Mouse (Mus musculus): ENCODE results near the gene Glcci1. TPM values are rescaled to one million over a fixed set of nuclear protein-coding genes. Genes with fewer than 3 reads are reported as not detected.
A peak's percentile ranks its signal among the peaks of the same experiment; 100 is the strongest.
"Not testable (repeated sequence)": the region's sequence is repeated elsewhere in the genome, so short reads cannot be mapped to it uniquely, and the experiment has no call there.

The Glcci1 gene
- polyA plus RNA-seq, 1 experiment from 2014 or later, result 28.2 TPM

DNA sequence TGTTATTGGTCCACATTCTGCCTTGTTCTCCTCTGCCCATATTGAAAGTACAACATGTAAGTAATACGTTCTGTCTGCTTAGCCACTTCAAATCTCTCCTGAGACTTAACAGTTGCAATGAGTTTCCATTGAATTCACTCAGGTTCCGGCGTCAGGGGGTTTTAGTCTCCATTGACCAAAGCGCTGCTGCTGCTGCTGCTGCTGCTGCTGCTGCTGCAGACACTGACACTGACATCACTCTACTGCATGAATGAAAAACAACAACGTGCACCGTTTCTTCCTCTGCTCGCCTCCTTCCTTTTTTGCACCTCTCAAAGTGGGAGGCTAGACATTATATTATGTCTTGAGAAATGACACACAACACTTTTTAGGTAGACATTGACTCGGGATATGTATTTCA lies 3.0 kb downstream of the Glcci1 start:
- Histone ChIP-seq H3K9ac (replicated peaks) (peak overlapping the region; percentile 100), H3K4me2 (peak overlapping the region; percentile 72), H3K4me1 (replicated peaks) (peaks cover 23% of the 10 kb centered on the region), H3K9me3 (no peaks in the 10 kb centered on the region), H3K27me3 (no peaks in the 10 kb centered on the region), H3K27ac (0 out of 2 replicates have a peak overlapping the region, but pooled peaks have one; percentile 4), H3K4me3 (replicated peaks) (peak overlapping the region; percentile 100), H3K36me3 (no peaks in the 10 kb centered on the region)
- 43% methylated on average over 8 of the region's 8 CpGs for WGBS
- ATAC-seq (ENCODE audit: insufficient number of reproducible peaks, insufficient read depth, low FRiP score, low TSS enrichment, low read depth), result no peak

- 88% methylated on average over 3 of the region's 3 CpGs for WGBS
These were observed 10.3 kb downstream of the Glcci1 start for GRCm38 (mm10) chr6:8519687-8520086.

GRCm38 (mm10) chr6:8521231-8521630 lies 11.8 kb downstream of the Glcci1 start:
- H3K27ac ChIP-seq, result no peak overlapping the region
- no peaks in the 10 kb centered on the region for H3K9me3 ChIP-seq
- WGBS, result 97% methylated on average over 4 of the region's 4 CpGs
- ATAC-seq (ENCODE audit: insufficient number of reproducible peaks, insufficient read depth, low FRiP score, low TSS enrichment, low read depth), result no peak
- no peak overlapping the region for H3K4me3 ChIP-seq (replicated peaks)
- no peaks in the 10 kb centered on the region for H3K36me3 ChIP-seq
- no peak overlapping the region for H3K9ac ChIP-seq (replicated peaks)
- H3K27me3 ChIP-seq, result no peaks in the 10 kb centered on the region
- 0 out of 2 replicates have a peak, but pooled peaks cover under 1% of the 10 kb centered on the region for H3K4me1 ChIP-seq (replicated peaks)
- H3K4me2 ChIP-seq, result no peak overlapping the region

More at GRCm38 (mm10) chr6:8519687-8520086, 10.3 kb downstream of the Glcci1 start:
- H3K36me3 ChIP-seq, result no peaks in the 10 kb centered on the region
- H3K27me3 ChIP-seq, result no peaks in the 10 kb centered on the region
- no peak overlapping the region for H3K4me2 ChIP-seq
- ATAC-seq (ENCODE audit: insufficient number of reproducible peaks, insufficient read depth, low FRiP score, low TSS enrichment, low read depth), result no peak
- no peaks in the 10 kb centered on the region for H3K9me3 ChIP-seq
- no peak overlapping the region for H3K4me3 ChIP-seq (replicated peaks)
- H3K9ac ChIP-seq (replicated peaks), result no peak overlapping the region
- H3K27ac ChIP-seq, result no peak overlapping the region
- 0 out of 2 replicates have a peak, but pooled peaks cover 7% of the 10 kb centered on the region for H3K4me1 ChIP-seq (replicated peaks)

DNA sequence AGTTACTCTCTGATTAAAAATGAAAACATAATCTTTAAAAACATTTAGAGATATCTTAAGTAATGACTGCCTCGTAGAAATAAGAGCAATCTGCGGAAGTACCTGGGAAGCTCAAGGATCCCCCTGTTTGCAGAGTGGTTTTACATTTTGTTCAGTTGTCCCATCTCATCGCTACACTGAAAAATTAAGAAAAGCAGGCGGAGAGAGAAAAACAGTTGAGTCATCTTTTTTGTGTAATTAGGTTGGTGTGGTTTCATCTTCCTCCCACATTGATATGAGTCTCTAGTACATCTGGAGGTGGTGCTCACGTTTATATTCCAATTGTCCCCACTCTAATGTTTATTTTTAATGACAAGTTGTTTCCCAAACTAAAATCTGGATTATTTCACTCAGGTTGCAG lies 15.3 kb downstream of the Glcci1 start:
- H3K4me3 ChIP-seq (replicated peaks), result no peak overlapping the region
- no peaks in the 10 kb centered on the region for H3K27me3 ChIP-seq
- no peak overlapping the region for H3K9ac ChIP-seq (replicated peaks)
- ATAC-seq (ENCODE audit: insufficient number of reproducible peaks, insufficient read depth, low FRiP score, low TSS enrichment, low read depth), result no peak
- no peak overlapping the region for H3K27ac ChIP-seq
- no peaks in the 10 kb centered on the region for H3K36me3 ChIP-seq
- 93% methylated on average over 5 of the region's 5 CpGs for WGBS
- no peak overlapping the region for H3K4me2 ChIP-seq
- H3K4me1 ChIP-seq (replicated peaks), result no peaks in the 10 kb centered on the region
- H3K9me3 ChIP-seq, result no peaks in the 10 kb centered on the region

DNA sequence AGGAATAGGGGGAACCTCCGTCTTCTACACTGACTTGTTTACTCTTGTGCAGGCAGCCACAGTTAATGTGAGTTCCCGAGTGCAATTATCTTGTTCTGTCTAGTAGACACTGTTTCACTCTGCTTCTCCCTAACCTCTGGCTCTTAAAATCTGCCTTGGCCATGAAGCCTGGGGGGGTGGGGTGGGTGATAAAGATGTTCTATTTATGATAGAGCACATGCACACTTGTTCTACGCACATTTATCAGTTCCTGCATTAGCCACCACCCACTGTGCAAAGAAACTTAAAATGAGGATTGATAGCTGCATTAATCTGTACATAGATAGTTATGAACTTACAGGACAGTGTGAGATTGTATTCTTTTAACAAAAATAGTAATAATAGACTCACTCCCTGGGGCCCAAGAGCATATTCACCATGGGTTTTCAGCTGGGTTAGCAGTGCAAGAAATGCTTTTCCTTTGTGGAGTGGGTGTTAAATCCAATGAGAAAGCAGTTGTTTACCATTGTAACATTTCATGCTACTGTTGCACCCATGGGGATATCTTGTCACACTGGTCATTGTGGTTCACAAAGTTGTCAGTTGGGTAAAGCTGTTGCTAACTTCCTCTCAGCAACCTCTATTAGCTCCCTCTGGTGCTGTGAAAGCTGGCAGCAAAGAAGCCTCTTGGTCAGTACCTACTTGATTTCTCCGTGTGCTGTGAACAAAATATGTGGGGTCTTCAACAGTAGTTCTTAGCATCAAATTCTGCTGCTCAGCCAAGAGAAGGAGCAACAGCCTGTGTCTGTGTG lies 21.9 kb downstream of the Glcci1 start:
- Histone ChIP-seq H3K4me2 (no peak overlapping the region), H3K9me3 (no peaks in the 10 kb centered on the region), H3K27ac (no peak overlapping the region), H3K36me3 (0 out of 2 replicates have a peak, but pooled peaks cover 5% of the 10 kb centered on the region), H3K27me3 (no peaks in the 10 kb centered on the region), H3K4me1 (replicated peaks) (no peaks in the 10 kb centered on the region), H3K9ac (replicated peaks) (no peak overlapping the region), H3K4me3 (replicated peaks) (no peak overlapping the region)
- WGBS, result 85% methylated on average over 4 of the region's 4 CpGs
- no peak for ATAC-seq (ENCODE audit: insufficient number of reproducible peaks, insufficient read depth, low FRiP score, low TSS enrichment, low read depth)

- Histone ChIP-seq H3K4me2 (no peak overlapping the region), H3K9ac (replicated peaks) (no peak overlapping the region), H3K36me3 (no peaks in the 10 kb centered on the region), H3K9me3 (no peaks in the 10 kb centered on the region), H3K4me3 (replicated peaks) (no peak overlapping the region), H3K4me1 (replicated peaks) (no peaks in the 10 kb centered on the region), H3K27ac (no peak overlapping the region), H3K27me3 (no peaks in the 10 kb centered on the region)
- 92% methylated on average over 2 of the region's 2 CpGs for WGBS
- no peak for ATAC-seq (ENCODE audit: insufficient number of reproducible peaks, insufficient read depth, low FRiP score, low TSS enrichment, low read depth)
These were observed 27.5 kb downstream of the Glcci1 start for GRCm38 (mm10) chr6:8536944-8537343.

GRCm38 (mm10) chr6:8541531-8541930 lies 32.1 kb downstream of the Glcci1 start:
- H3K36me3 ChIP-seq, result peaks cover 17% of the 10 kb centered on the region
- H3K27ac ChIP-seq; H3K4me1 ChIP-seq (replicated peaks); H3K27me3 ChIP-seq; H3K9ac ChIP-seq (replicated peaks); H3K9me3 ChIP-seq; H3K4me3 ChIP-seq (replicated peaks); ATAC-seq (ENCODE audit: insufficient number of reproducible peaks, insufficient read depth, low FRiP score, low TSS enrichment, low read depth); H3K4me2 ChIP-seq: not testable (repeated sequence)
- whole genome bisulfite sequencing, result 94% methylated on average over 4 of the region's 4 CpGs

DNA sequence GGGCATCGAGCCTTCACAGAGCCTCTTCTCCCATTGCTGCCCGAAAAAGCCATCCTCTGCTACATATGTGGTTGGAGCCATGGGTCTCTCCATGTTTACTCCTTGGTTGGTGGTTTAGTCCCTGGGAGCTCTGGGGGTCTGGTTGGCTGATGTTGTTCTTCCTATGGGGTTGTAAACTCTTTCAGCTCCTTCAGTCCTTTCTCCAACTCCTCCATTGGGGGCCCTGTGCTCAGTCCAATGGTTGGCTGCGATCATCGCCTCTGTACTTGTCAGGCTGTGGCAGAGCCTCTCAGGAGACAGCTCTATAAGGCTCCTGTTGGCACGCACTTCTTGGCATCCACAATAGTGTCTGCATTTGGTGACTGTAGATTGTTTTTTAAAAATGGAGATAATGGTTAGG lies 35.4 kb downstream of the Glcci1 start:
- Histone ChIP-seq H3K4me3 (replicated peaks) (no peak overlapping the region), H3K27ac (no peak overlapping the region), H3K4me1 (replicated peaks) (no peaks in the 10 kb centered on the region), H3K9me3 (no peaks in the 10 kb centered on the region), H3K9ac (replicated peaks) (no peak overlapping the region), H3K4me2 (no peak overlapping the region), H3K36me3 (peaks cover 25% of the 10 kb centered on the region), H3K27me3 (no peaks in the 10 kb centered on the region)
- no peak for ATAC-seq (ENCODE audit: insufficient number of reproducible peaks, insufficient read depth, low FRiP score, low TSS enrichment, low read depth)
- 95% methylated on average over 5 of the region's 5 CpGs for whole genome bisulfite sequencing

DNA sequence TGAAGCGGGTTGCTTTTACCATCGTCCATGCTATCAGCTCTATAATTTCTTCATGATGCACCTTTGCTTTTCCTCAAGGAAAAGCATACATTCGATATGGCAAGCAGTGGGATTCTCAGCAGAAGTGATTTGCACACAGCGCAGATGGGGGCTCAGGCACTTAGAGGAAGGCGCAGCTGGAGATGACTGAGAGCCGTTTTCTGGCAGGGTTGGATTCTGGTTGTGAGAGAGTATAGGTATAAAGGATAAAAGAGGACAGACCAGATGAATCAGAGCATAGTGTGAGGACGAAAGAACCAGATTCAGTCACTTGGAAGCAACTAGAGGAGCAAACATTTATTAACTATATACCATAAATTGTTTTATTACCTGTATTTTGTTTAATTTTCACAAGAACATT lies 36.4 kb downstream of the Glcci1 start:
- 96% methylated on average over 7 of the region's 7 CpGs for WGBS
- no peak overlapping the region for H3K27ac ChIP-seq

GRCm38 (mm10) chr6:8551155-8551554 lies 41.8 kb downstream of the Glcci1 start:
- no peak for ATAC-seq (ENCODE audit: insufficient number of reproducible peaks, insufficient read depth, low FRiP score, low TSS enrichment, low read depth)
- 92% methylated on average over 2 of the region's 2 CpGs for WGBS

More for the DNA sequence above, 36.4 kb downstream of the Glcci1 start:
- no peak for ATAC-seq (ENCODE audit: insufficient number of reproducible peaks, insufficient read depth, low FRiP score, low TSS enrichment, low read depth)
- Histone ChIP-seq H3K36me3 (peaks cover 29% of the 10 kb centered on the region), H3K4me2 (no peak overlapping the region), H3K9me3 (no peaks in the 10 kb centered on the region), H3K4me3 (replicated peaks) (no peak overlapping the region), H3K9ac (replicated peaks) (no peak overlapping the region), H3K27me3 (no peaks in the 10 kb centered on the region), H3K4me1 (replicated peaks) (no peaks in the 10 kb centered on the region)

DNA sequence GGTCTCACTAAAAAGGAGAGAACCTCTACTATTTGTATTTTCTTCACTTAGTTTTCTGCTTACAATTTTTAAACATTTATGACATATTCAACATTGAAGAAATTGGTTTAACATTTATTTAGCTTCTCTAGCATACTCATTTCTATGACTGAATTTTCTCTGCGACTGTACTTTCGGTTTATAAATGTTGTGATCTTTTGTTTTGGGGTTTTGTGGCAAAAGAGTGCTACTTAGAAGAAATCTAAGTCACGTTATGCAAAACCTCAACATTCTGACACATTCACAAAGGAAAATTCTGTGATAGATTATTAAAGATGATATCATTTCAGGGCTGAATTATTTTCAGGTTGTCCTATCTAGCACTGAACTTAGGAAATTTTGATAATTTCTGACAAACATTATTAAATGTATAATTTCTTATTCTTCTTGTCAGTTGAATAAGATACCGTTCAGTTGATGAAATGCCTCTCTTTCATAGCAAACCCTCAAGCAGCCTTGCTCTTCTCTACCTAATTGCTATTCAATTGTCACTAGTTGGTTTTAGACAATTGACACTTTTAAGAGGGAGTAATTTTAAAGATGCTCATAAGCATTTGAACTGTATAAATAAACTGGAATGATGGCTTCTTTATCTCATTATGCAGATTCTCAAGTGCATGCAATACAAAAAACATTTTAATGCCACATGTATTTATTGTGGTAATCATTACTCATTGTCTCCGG lies 47.6 kb downstream of the Glcci1 start:
- H3K9me3 ChIP-seq, result no peaks in the 10 kb centered on the region
- H3K4me3 ChIP-seq (replicated peaks), result no peak overlapping the region
- H3K36me3 ChIP-seq, result peaks cover 33% of the 10 kb centered on the region
- ATAC-seq (ENCODE audit: insufficient number of reproducible peaks, insufficient read depth, low FRiP score, low TSS enrichment, low read depth), result no peak
- H3K27ac ChIP-seq, result no peak overlapping the region
- no peak overlapping the region for H3K9ac ChIP-seq (replicated peaks)
- 95% methylated on average over 5 of the region's 5 CpGs for WGBS
- no peaks in the 10 kb centered on the region for H3K27me3 ChIP-seq
- no peaks in the 10 kb centered on the region for H3K4me1 ChIP-seq (replicated peaks)
- H3K4me2 ChIP-seq, result no peak overlapping the region

More at GRCm38 (mm10) chr6:8551155-8551554, 41.8 kb downstream of the Glcci1 start:
- no peaks in the 10 kb centered on the region for H3K4me1 ChIP-seq (replicated peaks)
- H3K4me3 ChIP-seq (replicated peaks), result no peak overlapping the region
- no peaks in the 10 kb centered on the region for H3K9me3 ChIP-seq
- H3K27me3 ChIP-seq, result no peaks in the 10 kb centered on the region
- H3K36me3 ChIP-seq, result peaks cover 32% of the 10 kb centered on the region; the same call in 1 of the 2 replicates
- H3K9ac ChIP-seq (replicated peaks), result no peak overlapping the region
- H3K4me2 ChIP-seq, result no peak overlapping the region
- H3K27ac ChIP-seq, result no peak overlapping the region
